Mouse (Mus musculus): ENCODE data around the gene Pik3r3.
A peak's percentile ranks its signal among the peaks of the same experiment; 100 is the strongest.

Gene Pik3r3

GRCm38 (mm10) chr4:116221140-116221851 is at the start of gene Pik3r3:
Gene Pik3r3 (plus strand): TSS chr4:116221618.
- DNase-seq (ENCODE audit: low read depth, low spot score): peak; percentile 100

GRCm38 (mm10) chr4:116173072-116173471 is 48.3 kb upstream of the Pik3r3 start, which contains the start of the genes 1700042G07Rik and Gm49337:
Gene 1700042G07Rik (plus strand): TSS chr4:116173372.
Gene Gm49337 (plus strand): TSS chr4:116173384.
- no peak for DNase-seq (ENCODE audit: low read depth, low spot score)

- no peak for DNase-seq (ENCODE audit: low read depth, low spot score)
Observed at GRCm38 (mm10) chr4:116173752-116174151, 47.7 kb upstream of the Pik3r3 start.

GRCm38 (mm10) chr4:116174466-116175116 is 46.8 kb upstream of the Pik3r3 start:
- peak; percentile 92 for DNase-seq (ENCODE audit: low read depth, low spot score)

GRCm38 (mm10) chr4:116175136-116175535 is 46.3 kb upstream of the Pik3r3 start:
- DNase-seq (ENCODE audit: low read depth, low spot score): no peak

GRCm38 (mm10) chr4:116175711-116176542 is 45.5 kb upstream of the Pik3r3 start:
- DNase-seq (ENCODE audit: low read depth, low spot score): peak; percentile 98

GRCm38 (mm10) chr4:116176543-116176988 is 44.9 kb upstream of the Pik3r3 start:
- DNase-seq (ENCODE audit: low read depth, low spot score): peak; percentile 99

- DNase-seq (ENCODE audit: low read depth, low spot score): peak; percentile 50
Observed at GRCm38 (mm10) chr4:116177140-116177539, 44.3 kb upstream of the Pik3r3 start.

GRCm38 (mm10) chr4:116182079-116182478 is 39.3 kb upstream of the Pik3r3 start:
- DNase-seq (ENCODE audit: low read depth, low spot score): no peak

- DNase-seq (ENCODE audit: low read depth, low spot score): peak; percentile 85
Observed at GRCm38 (mm10) chr4:116182745-116183144, 38.7 kb upstream of the Pik3r3 start.

GRCm38 (mm10) chr4:116185083-116185482 is 36.3 kb upstream of the Pik3r3 start:
- DNase-seq (ENCODE audit: low read depth, low spot score): no peak

- peak; percentile 37 for DNase-seq (ENCODE audit: low read depth, low spot score)
Observed at GRCm38 (mm10) chr4:116192286-116192835, 29.1 kb upstream of the Pik3r3 start.

GRCm38 (mm10) chr4:116193583-116194383 is 27.6 kb upstream of the Pik3r3 start:
- DNase-seq (ENCODE audit: low read depth, low spot score): peak; percentile 76

- DNase-seq (ENCODE audit: low read depth, low spot score): peak; percentile 70
Observed at GRCm38 (mm10) chr4:116198422-116198821, 23.0 kb upstream of the Pik3r3 start.

GRCm38 (mm10) chr4:116204422-116204821 is 17.0 kb upstream of the Pik3r3 start:
- no peak for DNase-seq (ENCODE audit: low read depth, low spot score)

GRCm38 (mm10) chr4:116206531-116206930 is 14.9 kb upstream of the Pik3r3 start:
- no peak for DNase-seq (ENCODE audit: low read depth, low spot score)

- DNase-seq (ENCODE audit: low read depth, low spot score): no peak
Observed at GRCm38 (mm10) chr4:116208891-116209290, 12.5 kb upstream of the Pik3r3 start.

- DNase-seq (ENCODE audit: low read depth, low spot score): peak; percentile 95
Observed at GRCm38 (mm10) chr4:116215895-116216605, 5.4 kb upstream of the Pik3r3 start.

GRCm38 (mm10) chr4:116217046-116217445 is 4.4 kb upstream of the Pik3r3 start:
- peak; percentile 93 for DNase-seq (ENCODE audit: low read depth, low spot score)

GRCm38 (mm10) chr4:116217661-116218060 is 3.8 kb upstream of the Pik3r3 start:
- peak; percentile 76 for DNase-seq (ENCODE audit: low read depth, low spot score)

Data from brain, adult 2 months (tissue).